Mouse (Mus musculus): Measurements from ENCODE around the gene D11Wsu47e.

GRCm38 (mm10) chr11:113645181-113645580 lies 39.0 kb upstream of the D11Wsu47e start:
- TF ChIP-seq CTCF (IDR thresholded peaks at IDR 0.05; ENCODE audit: extremely low read depth, insufficient read depth, insufficient read length, insufficient replicate concordance) (no peak), POLR2A (IDR thresholded peaks at IDR 0.05; ENCODE audit: low read depth, low read length) (no peak)
